In the genomic region with DNA sequence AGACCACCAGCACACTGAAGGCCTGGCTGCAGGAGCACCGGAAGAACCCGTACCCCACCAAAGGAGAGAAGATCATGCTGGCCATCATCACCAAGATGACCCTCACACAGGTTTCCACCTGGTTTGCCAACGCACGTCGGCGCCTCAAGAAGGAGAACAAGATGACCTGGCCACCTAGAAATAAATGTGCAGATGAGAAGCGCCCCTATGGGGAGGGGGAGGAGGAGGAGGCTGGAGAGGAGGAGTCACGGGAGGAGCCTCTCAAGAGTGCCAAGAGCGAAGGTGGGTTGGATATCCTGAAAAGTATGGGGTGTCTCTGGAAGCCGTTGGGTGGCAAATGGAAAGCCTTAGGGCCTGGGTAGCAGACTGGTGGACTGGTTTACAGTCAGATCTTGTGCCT, we compare ENCODE assay signal across 30 mouse cellular contexts. TPM values are rescaled to one million over a fixed set of nuclear protein-coding genes. Genes with fewer than 3 reads are reported as not detected.
DNase-seq lines count a peak whose midpoint lies in the region; ATAC-seq lines count a peak whose summit lies in the region.
"Had no signal": no experiment of that assay in that cellular context is flagged by ENCODE, and none has a peak within 500 bp of the region (broad histone marks: within the 10 kb centered on the region; RNA-seq: fewer than 3 reads in every experiment).

No protein-coding gene starts in this region.

- no peak for DNase-seq in heart, embryonic 10.5 days (ENCODE audit: low spot score)
- no peak for DNase-seq in heart, adult 11 months
- no peak for DNase-seq in heart, adult 18-20 months
- DNase-seq in heart, postnatal 14 days: no peak
- DNase-seq in midbrain, embryonic 11.5 days (ENCODE audit: low spot score, missing footprints): peak; percentile 92
- DNase-seq: adrenal gland, adult 8-10 months; adrenal gland, postnatal 25 days; cerebellum, adult 11-12 months; cerebellum, adult 8-10 months; cerebellum, postnatal 10 days; cerebellum, postnatal 36 days; embryo, embryonic 11 days; gastrocnemius, postnatal 25 days; heart, postnatal 36 days; kidney, adult 18-20 months had no signal

- ATAC-seq in heart, embryonic 13.5 days (ENCODE audit: extremely low read depth, insufficient number of reproducible peaks, low FRiP score, low TSS enrichment): no peak
- ATAC-seq in heart, embryonic 16.5 days (replicated peaks; ENCODE audit: extremely low read depth, insufficient read depth, low FRiP score): no peak
- no peak for ATAC-seq in midbrain, embryonic 11.5 days (ENCODE audit: low FRiP score)
- ATAC-seq in midbrain, embryonic 15.5 days (replicated peaks): no peak
- ATAC-seq: activated CD4-positive, CD25-positive, alpha-beta regulatory T cell, adult 4 months; forebrain, embryonic 15.5 days; hindbrain, postnatal 0 days; inflammation-experienced regulatory T-cells, adult 6 months had no signal

- 14% methylated on average over 10 of the region's 10 CpGs for WGBS in heart, embryonic 10.5 days
- WGBS in heart, embryonic 13.5 days: 16% methylated on average over 10 of the region's 10 CpGs
- WGBS in heart, embryonic 16.5 days: 10% methylated on average over 10 of the region's 10 CpGs
- 4% methylated on average over 10 of the region's 10 CpGs for WGBS in midbrain, embryonic 11.5 days
- 7% methylated on average over 10 of the region's 10 CpGs for WGBS in midbrain, embryonic 15.5 days

- H3K27ac ChIP-seq in heart, embryonic 10.5 days: peak overlapping the region; percentile 82; the same call in 1 of the 2 replicates
- peak overlapping the region; percentile 77 for H3K27ac ChIP-seq in heart, embryonic 13.5 days (replicated peaks)
- peak overlapping the region; percentile 61 for H3K27ac ChIP-seq in heart, embryonic 16.5 days (ENCODE audit: low read length)
- H3K27ac ChIP-seq in midbrain, embryonic 11.5 days (ENCODE audit: low read depth, low read length): no peak overlapping the region
- no peak overlapping the region for H3K27ac ChIP-seq in midbrain, embryonic 15.5 days
- H3K27ac ChIP-seq: embryonic facial prominence, embryonic 10.5 days; embryonic facial prominence, embryonic 13.5 days; forebrain, embryonic 12.5 days; forebrain, embryonic 15.5 days; hindbrain, embryonic 14.5 days; hindbrain, postnatal 0 days had no signal

- peaks cover 86% of the 10 kb centered on the region for H3K4me1 ChIP-seq in heart, embryonic 10.5 days
- peaks cover 93% of the 10 kb centered on the region for H3K4me1 ChIP-seq in heart, embryonic 13.5 days
- peaks cover 52% of the 10 kb centered on the region for H3K4me1 ChIP-seq in heart, embryonic 16.5 days (ENCODE audit: control insufficient read depth, insufficient read depth, low read length)
- H3K4me1 ChIP-seq in midbrain, embryonic 11.5 days (ENCODE audit: control insufficient read depth, insufficient read depth, low read length): peaks cover 40% of the 10 kb centered on the region
- peaks cover 54% of the 10 kb centered on the region for H3K4me1 ChIP-seq in midbrain, embryonic 15.5 days

- peak overlapping the region; percentile 52 for H3K4me2 ChIP-seq in heart, embryonic 13.5 days
- peak overlapping the region; percentile 17; the same call in 1 of the 2 replicates for H3K4me2 ChIP-seq in heart, embryonic 16.5 days (ENCODE audit: low read depth, low read length)
- H3K4me2 ChIP-seq in midbrain, embryonic 11.5 days: no peak overlapping the region
- H3K4me2 ChIP-seq in midbrain, embryonic 15.5 days: no peak overlapping the region
- H3K4me2 ChIP-seq: embryonic facial prominence, embryonic 13.5 days; forebrain, embryonic 12.5 days; forebrain, embryonic 15.5 days; hindbrain, embryonic 14.5 days had no signal

- peaks cover 99% of the 10 kb centered on the region for H3K27me3 ChIP-seq in heart, embryonic 10.5 days (ENCODE audit: insufficient read depth, poor library complexity, severe bottlenecking)
- H3K27me3 ChIP-seq in heart, embryonic 13.5 days (replicated peaks): peaks cover 99% of the 10 kb centered on the region
- H3K27me3 ChIP-seq in heart, embryonic 16.5 days (ENCODE audit: control insufficient read depth, insufficient read depth, low read length): peaks cover 78% of the 10 kb centered on the region
- H3K27me3 ChIP-seq in midbrain, embryonic 11.5 days (ENCODE audit: control insufficient read depth, insufficient read depth, low read length): peaks cover 100% of the 10 kb centered on the region
- H3K27me3 ChIP-seq in midbrain, embryonic 15.5 days (replicated peaks): peaks cover 88% of the 10 kb centered on the region

- H3K36me3 ChIP-seq in heart, embryonic 10.5 days: peaks cover 25% of the 10 kb centered on the region
- peaks cover 27% of the 10 kb centered on the region for H3K36me3 ChIP-seq in heart, embryonic 13.5 days
- peaks cover 6% of the 10 kb centered on the region; the same call in 1 of the 2 replicates for H3K36me3 ChIP-seq in heart, embryonic 16.5 days (ENCODE audit: control insufficient read depth, insufficient read depth)
- H3K36me3 ChIP-seq in midbrain, embryonic 11.5 days (ENCODE audit: control insufficient read depth, insufficient read depth, low read length): no peaks in the 10 kb centered on the region
- no peaks in the 10 kb centered on the region for H3K36me3 ChIP-seq in midbrain, embryonic 15.5 days (replicated peaks)
- H3K36me3 ChIP-seq: embryonic facial prominence, embryonic 10.5 days; embryonic facial prominence, embryonic 13.5 days; forebrain, embryonic 12.5 days; forebrain, embryonic 15.5 days had no signal

- no peaks in the 10 kb centered on the region for H3K9me3 ChIP-seq in heart, embryonic 10.5 days
- H3K9me3 ChIP-seq in heart, embryonic 13.5 days: no peaks in the 10 kb centered on the region
- no peaks in the 10 kb centered on the region for H3K9me3 ChIP-seq in heart, embryonic 16.5 days (replicated peaks; ENCODE audit: control insufficient read depth, low read length)
- no peaks in the 10 kb centered on the region for H3K9me3 ChIP-seq in midbrain, embryonic 11.5 days (ENCODE audit: control insufficient read depth, low read length)
- H3K9me3 ChIP-seq in midbrain, embryonic 15.5 days: no peaks in the 10 kb centered on the region
- H3K9me3 ChIP-seq: embryonic facial prominence, embryonic 10.5 days; embryonic facial prominence, embryonic 13.5 days; forebrain, embryonic 12.5 days; forebrain, embryonic 15.5 days had no signal

- H3K9ac ChIP-seq in heart, embryonic 13.5 days: peak overlapping the region; percentile 83
- peak overlapping the region; percentile 35; the same call in 1 of the 2 replicates for H3K9ac ChIP-seq in heart, embryonic 16.5 days (ENCODE audit: low read length)
- H3K9ac ChIP-seq in midbrain, embryonic 11.5 days (ENCODE audit: low read length): no peak overlapping the region
- no peak overlapping the region for H3K9ac ChIP-seq in midbrain, embryonic 15.5 days
- H3K9ac ChIP-seq: embryonic facial prominence, embryonic 13.5 days; forebrain, embryonic 12.5 days; forebrain, embryonic 15.5 days; hindbrain, embryonic 14.5 days had no signal

- intact Hi-C loops in heart, postnatal 14 days (cut with DNase I): loop anchor here (5.0 kb wide), 1 partner anchor 105 kb away; no protein-coding TSS in a partner anchor

- H3K4me3 ChIP-seq in heart, embryonic 10.5 days: peak overlapping the region; percentile 41
- peak overlapping the region; percentile 22 for H3K4me3 ChIP-seq in heart, embryonic 13.5 days
- H3K4me3 ChIP-seq in heart, embryonic 16.5 days (ENCODE audit: low read length): no peak overlapping the region
- H3K4me3 ChIP-seq in midbrain, embryonic 11.5 days (ENCODE audit: low read depth, low read length): no peak overlapping the region
- H3K4me3 ChIP-seq in midbrain, embryonic 15.5 days: no peak overlapping the region
- H3K4me3 ChIP-seq: erythroblast, embryonic 14.5 days; forebrain, embryonic 12.5 days; forebrain, embryonic 15.5 days had no signal

RNA-seq across cellular contexts. Expression of a gene that starts 7.3 kb away (rescaled TPM):
- 39.4 and 78.4 TPM in 2 replicates for polyA plus RNA-seq in heart, embryonic 10.5 days (2016; fragmentation: Nextera tagmentation; extraction: Ambion mirVana)
- polyA plus RNA-seq in heart, embryonic 13.5 days (2015; fragmentation: Nextera tagmentation; extraction: Ambion mirVana): 45.9 and 50.1 TPM in 2 replicates
- 10 to 100 TPM; 19.8 to 28.7 TPM for total RNA-seq in heart, adult 18-20 months (2021)
- 42.2 and 50.2 TPM in 2 replicates for polyA plus RNA-seq in heart, embryonic 16.5 days (2015; fragmentation: Nextera tagmentation; extraction: Ambion mirVana)
- total RNA-seq in heart, postnatal 14 days (2021): 10 to 100 TPM; 24.5 to 27.7 TPM
- polyA plus RNA-seq in midbrain, embryonic 11.5 days (2014; fragmentation: Nextera tagmentation; extraction: Ambion mirVana): 0.41 and 0.87 TPM in 2 replicates
- 0.96 and 1.7 TPM in 2 replicates for polyA plus RNA-seq in midbrain, embryonic 15.5 days (2015; fragmentation: Nextera tagmentation; extraction: Ambion mirVana)
- total RNA-seq: adrenal gland, postnatal 25 days; gastrocnemius, adult 8-10 months; gastrocnemius, postnatal 25 days had no signal
- polyA plus RNA-seq: activated CD4-positive, CD25-positive, alpha-beta regulatory T cell, adult 4 months; cortical plate, adult 2 months; erythroblast, embryonic 14.5 days; gonadal fat pad, adult 2 months; inflammation-experienced regulatory T-cells, adult 6 months had no signal

Comparison
In these comparisons a context has a peak if more than half of its experiments do, and no peak if none do; other contexts are left out.
1. H3K4me3 ChIP-seq: peak in heart, embryonic 10.5 days (single experiment) and heart, embryonic 13.5 days (single experiment); none in heart, embryonic 16.5 days (single experiment), midbrain, embryonic 11.5 days (single experiment) and midbrain, embryonic 15.5 days (single experiment).
2. H3K27ac ChIP-seq: peak in heart, embryonic 10.5 days (single experiment), heart, embryonic 13.5 days (single experiment) and heart, embryonic 16.5 days (single experiment); none in midbrain, embryonic 11.5 days (single experiment) and midbrain, embryonic 15.5 days (single experiment).
3. H3K4me2 ChIP-seq: peak in heart, embryonic 13.5 days (single experiment) and heart, embryonic 16.5 days (single experiment); none in midbrain, embryonic 11.5 days (single experiment) and midbrain, embryonic 15.5 days (single experiment).
4. H3K9ac ChIP-seq: peak in heart, embryonic 13.5 days (single experiment) and heart, embryonic 16.5 days (single experiment); none in midbrain, embryonic 11.5 days (single experiment) and midbrain, embryonic 15.5 days (single experiment).
5. RNA of a gene that starts 7.3 kb away (polyA plus RNA-seq): 45.9 to 50.1 TPM in heart, embryonic 13.5 days, 42.2 to 50.2 TPM in heart, embryonic 16.5 days and 39.4 to 78.4 TPM in heart, embryonic 10.5 days; 0.96 to 1.7 TPM in midbrain, embryonic 15.5 days and 0.41 to 0.87 TPM in midbrain, embryonic 11.5 days; every median in the first group is over 10 times any median in the second.